Mouse (Mus musculus): ENCODE measurements around the gene Washc2. TPM values are rescaled to one million over a fixed set of nuclear protein-coding genes. Genes with fewer than 3 reads are reported as not detected.

Gene Washc2
- polyA plus RNA-seq, 1 experiment from 2014 or later, result 54.5 TPM

DNA sequence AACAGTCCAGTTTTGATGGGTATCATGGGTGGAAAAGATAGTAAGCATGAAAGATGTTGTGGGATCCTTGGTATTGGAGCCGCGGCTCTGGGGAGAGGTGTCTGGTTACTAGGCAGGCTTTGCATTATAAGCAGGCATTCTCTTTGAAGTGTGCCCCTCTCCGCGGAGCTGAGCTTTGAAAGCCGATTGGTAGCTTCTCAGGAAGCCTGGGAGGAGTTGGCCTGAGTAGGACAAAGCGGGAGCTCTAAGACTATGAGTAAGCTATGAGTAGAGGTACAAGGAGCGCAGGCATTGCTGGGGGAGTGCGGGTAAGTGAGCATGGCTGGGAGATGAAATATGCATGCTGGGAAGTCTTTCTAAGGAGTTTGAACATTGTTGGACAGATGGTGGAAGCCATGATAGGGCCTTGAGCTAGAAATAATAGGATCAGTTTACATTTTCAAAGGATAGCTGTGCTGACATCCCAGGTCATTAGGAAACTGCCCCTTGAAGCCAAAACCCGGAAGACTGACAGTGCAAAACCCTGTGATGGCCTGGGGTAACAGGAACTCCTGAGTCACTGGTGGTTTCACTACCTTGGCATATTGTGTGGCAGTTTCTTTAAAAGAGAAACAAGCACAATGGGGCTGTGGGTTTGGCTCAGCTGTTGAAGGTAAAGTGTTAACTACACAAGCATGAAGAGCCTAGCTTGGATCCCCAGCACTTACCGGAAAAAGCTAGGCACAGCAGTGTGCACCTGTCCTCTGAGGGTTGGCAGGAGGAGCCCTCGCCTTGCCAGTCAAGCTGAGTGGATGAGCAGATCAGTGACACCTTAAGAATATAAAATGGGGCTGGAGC, 58.7 kb downstream of the Washc2 start:
- Histone ChIP-seq H3K4me3 (peak overlapping the region; percentile 40), H3K27ac (replicated peaks) (peak overlapping the region; percentile 80), H3K27me3 (replicated peaks; ENCODE audit: low read depth, poor library complexity, severe bottlenecking) (no peaks in the 10 kb centered on the region), H3K4me1 (peaks cover 29% of the 10 kb centered on the region), H3K36me3 (replicated peaks) (peaks cover 13% of the 10 kb centered on the region), H3K9me3 (no peaks in the 10 kb centered on the region)
- WGBS, result 18% methylated on average over 11 of the region's 11 CpGs
- peak; percentile 77 for DNase-seq (ENCODE audit: low spot score)

DNA sequence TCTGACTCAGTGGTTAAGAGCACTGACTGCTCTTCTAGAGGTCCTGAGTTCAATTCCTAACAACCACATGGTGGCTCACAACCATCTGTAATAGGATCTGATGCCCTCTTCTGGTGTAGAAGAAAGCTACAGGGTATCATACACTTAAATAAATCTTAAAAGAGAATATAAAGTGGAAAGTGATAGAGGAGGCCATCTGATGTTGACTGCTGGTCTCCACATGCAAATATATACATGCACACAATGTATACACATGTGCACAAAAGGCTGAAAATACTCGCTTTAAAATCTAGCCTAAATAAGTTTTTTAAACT, 59.2 kb downstream of the Washc2 start:
- H3K27ac ChIP-seq (replicated peaks), result no peak overlapping the region
- WGBS, result 92% methylated on average over 1 of the region's 1 CpGs
- no peaks in the 10 kb centered on the region for H3K27me3 ChIP-seq (replicated peaks; ENCODE audit: low read depth, poor library complexity, severe bottlenecking)
- H3K36me3 ChIP-seq (replicated peaks), result peaks cover 8% of the 10 kb centered on the region
- H3K4me3 ChIP-seq, result no peak overlapping the region
- peaks cover 29% of the 10 kb centered on the region for H3K4me1 ChIP-seq
- H3K9me3 ChIP-seq, result no peaks in the 10 kb centered on the region
- DNase-seq (ENCODE audit: low spot score), result no peak

DNA sequence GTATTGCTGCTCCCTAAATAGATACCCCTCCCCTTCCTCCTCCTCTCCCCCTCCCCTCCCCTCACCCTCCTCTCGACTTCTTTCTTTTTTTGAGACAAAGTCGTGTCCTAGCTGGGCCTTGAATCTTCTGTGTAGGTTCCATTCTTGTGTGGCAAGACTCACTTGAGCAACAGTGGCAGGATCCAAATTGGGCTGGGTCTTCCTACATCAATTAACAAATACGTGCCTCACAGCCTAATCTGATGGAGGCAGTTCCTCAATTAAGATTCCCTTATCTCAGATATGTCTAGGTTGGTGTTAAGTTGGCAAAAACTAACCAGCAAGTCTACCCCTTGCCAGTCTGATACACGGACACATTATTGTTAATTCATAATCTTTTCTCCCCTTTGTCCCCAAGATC, 67.9 kb downstream of the Washc2 start:
- DNase-seq (ENCODE audit: low spot score), result no peak
- no peak overlapping the region for H3K27ac ChIP-seq (replicated peaks)
- peaks cover 11% of the 10 kb centered on the region; the same call in 1 of the 2 replicates for H3K36me3 ChIP-seq (replicated peaks)
- H3K4me1 ChIP-seq, result no peaks in the 10 kb centered on the region
- H3K4me3 ChIP-seq, result no peak overlapping the region
- WGBS, result 78% methylated on average over 4 of the region's 4 CpGs
- no peaks in the 10 kb centered on the region for H3K9me3 ChIP-seq
- H3K27me3 ChIP-seq (replicated peaks; ENCODE audit: low read depth, poor library complexity, severe bottlenecking), result no peaks in the 10 kb centered on the region

GRCm38 (mm10) chr6:116278679-116279317, 71.0 kb downstream of the Washc2 start:
- Histone ChIP-seq H3K27ac (replicated peaks) (no peak overlapping the region), H3K27me3 (replicated peaks; ENCODE audit: low read depth, poor library complexity, severe bottlenecking) (no peaks in the 10 kb centered on the region), H3K4me1 (no peaks in the 10 kb centered on the region), H3K9me3 (no peaks in the 10 kb centered on the region), H3K36me3 (replicated peaks) (peaks cover 15% of the 10 kb centered on the region; the same call in 1 of the 2 replicates), H3K4me3 (no peak overlapping the region)
- 80% methylated on average over 5 of the region's 5 CpGs for whole genome bisulfite sequencing
- DNase-seq (ENCODE audit: low spot score), result no peak

GRCm38 (mm10) chr6:116281014-116281413, 73.2 kb downstream of the Washc2 start:
- H3K27me3 ChIP-seq (replicated peaks; ENCODE audit: low read depth, poor library complexity, severe bottlenecking), result no peaks in the 10 kb centered on the region
- no peak for DNase-seq (ENCODE audit: low spot score)
- H3K4me3 ChIP-seq, result no peak overlapping the region
- WGBS, result 93% methylated on average over 13 of the region's 13 CpGs
- H3K27ac ChIP-seq (replicated peaks), result no peak overlapping the region
- H3K4me1 ChIP-seq, result no peaks in the 10 kb centered on the region
- no peaks in the 10 kb centered on the region for H3K9me3 ChIP-seq
- peaks cover 4% of the 10 kb centered on the region; the same call in 1 of the 2 replicates for H3K36me3 ChIP-seq (replicated peaks)

- Histone ChIP-seq H3K36me3 (replicated peaks) (peaks cover 4% of the 10 kb centered on the region; the same call in 1 of the 2 replicates), H3K9me3 (no peaks in the 10 kb centered on the region), H3K27me3 (replicated peaks; ENCODE audit: low read depth, poor library complexity, severe bottlenecking) (no peaks in the 10 kb centered on the region), H3K4me1 (no peaks in the 10 kb centered on the region), H3K27ac (replicated peaks) (no peak overlapping the region), H3K4me3 (no peak overlapping the region)
- DNase-seq (ENCODE audit: low spot score), result no peak
- 46% methylated on average over 4 of the region's 4 CpGs for WGBS
These were observed 74.7 kb downstream of the Washc2 start for GRCm38 (mm10) chr6:116282546-116282945.

GRCm38 (mm10) chr6:116283280-116283679, 75.4 kb downstream of the Washc2 start:
- Histone ChIP-seq H3K4me3 (no peak overlapping the region), H3K9me3 (no peaks in the 10 kb centered on the region), H3K27ac (replicated peaks) (no peak overlapping the region), H3K36me3 (replicated peaks) (peaks cover 4% of the 10 kb centered on the region; the same call in 1 of the 2 replicates), H3K27me3 (replicated peaks; ENCODE audit: low read depth, poor library complexity, severe bottlenecking) (no peaks in the 10 kb centered on the region), H3K4me1 (no peaks in the 10 kb centered on the region)
- 83% methylated on average over 3 of the region's 3 CpGs for WGBS
- no peak for DNase-seq (ENCODE audit: low spot score)

DNA sequence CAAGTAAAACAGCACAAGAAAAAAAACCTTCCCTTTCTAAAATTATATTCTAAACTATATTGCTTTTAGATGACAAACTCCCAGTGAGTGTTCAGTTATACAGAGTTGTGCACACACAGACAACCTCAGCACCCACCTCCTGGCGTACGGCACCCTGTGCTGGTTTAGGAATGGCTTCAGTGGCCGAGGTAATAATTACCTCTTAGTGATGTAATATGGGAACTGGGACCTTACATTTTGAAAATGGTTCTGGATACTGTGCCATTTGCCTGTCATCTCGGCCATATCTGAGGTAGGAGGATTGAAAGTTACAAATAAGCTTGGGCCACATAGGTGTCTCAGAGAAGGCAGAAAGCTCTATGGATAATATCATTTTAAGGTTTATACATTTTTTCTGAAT, 78.5 kb downstream of the Washc2 start:
- 90% methylated on average over 4 of the region's 4 CpGs for WGBS
- no peaks in the 10 kb centered on the region for H3K9me3 ChIP-seq

DNA sequence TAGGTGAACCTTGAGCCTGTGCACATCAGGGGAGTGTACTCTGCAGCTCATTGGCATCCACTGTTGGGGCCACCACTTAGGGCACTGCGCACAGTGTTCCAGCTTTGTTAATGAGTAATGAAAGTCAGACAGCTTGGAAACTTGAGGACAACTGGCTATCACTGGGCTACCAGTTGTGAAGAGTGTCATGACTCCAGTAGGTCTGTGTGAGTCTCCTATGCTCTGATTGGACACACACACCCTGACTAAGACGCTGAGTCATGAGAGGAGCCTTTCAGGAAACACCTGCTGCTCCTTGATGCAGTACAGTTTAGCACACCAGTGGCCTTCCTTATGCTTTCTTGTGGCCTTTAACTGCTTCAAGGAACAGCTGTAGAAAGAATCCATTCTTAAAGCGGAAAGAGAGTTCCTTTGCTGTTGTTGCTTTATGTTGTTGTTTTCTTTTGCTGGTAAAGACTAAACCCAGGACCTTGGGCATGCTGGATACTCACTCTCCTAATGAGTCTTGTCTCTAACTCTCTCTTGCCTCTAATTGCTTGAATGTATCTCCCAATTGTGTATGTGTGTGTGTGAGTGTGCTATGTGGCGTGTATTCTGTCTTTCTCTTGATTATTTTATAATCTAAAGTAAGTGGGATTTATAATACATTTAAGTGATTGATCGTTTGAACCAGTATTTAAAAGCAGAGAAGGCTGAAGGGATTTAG, 79.2 kb downstream of the Washc2 start:
- Histone ChIP-seq H3K27ac (replicated peaks) (no peak overlapping the region), H3K4me3 (no peak overlapping the region), H3K27me3 (replicated peaks; ENCODE audit: low read depth, poor library complexity, severe bottlenecking) (no peaks in the 10 kb centered on the region), H3K36me3 (replicated peaks) (no peaks in the 10 kb centered on the region), H3K9me3 (no peaks in the 10 kb centered on the region), H3K4me1 (no peaks in the 10 kb centered on the region)
- no peak for DNase-seq (ENCODE audit: low spot score)
- WGBS, result 84% methylated on average over 5 of the region's 5 CpGs

More for the DNA sequence above, 78.5 kb downstream of the Washc2 start:
- Histone ChIP-seq H3K27me3 (replicated peaks; ENCODE audit: low read depth, poor library complexity, severe bottlenecking) (no peaks in the 10 kb centered on the region), H3K36me3 (replicated peaks) (no peaks in the 10 kb centered on the region), H3K4me3 (no peak overlapping the region), H3K27ac (replicated peaks) (no peak overlapping the region), H3K4me1 (no peaks in the 10 kb centered on the region)
- DNase-seq (ENCODE audit: low spot score), result no peak

DNA sequence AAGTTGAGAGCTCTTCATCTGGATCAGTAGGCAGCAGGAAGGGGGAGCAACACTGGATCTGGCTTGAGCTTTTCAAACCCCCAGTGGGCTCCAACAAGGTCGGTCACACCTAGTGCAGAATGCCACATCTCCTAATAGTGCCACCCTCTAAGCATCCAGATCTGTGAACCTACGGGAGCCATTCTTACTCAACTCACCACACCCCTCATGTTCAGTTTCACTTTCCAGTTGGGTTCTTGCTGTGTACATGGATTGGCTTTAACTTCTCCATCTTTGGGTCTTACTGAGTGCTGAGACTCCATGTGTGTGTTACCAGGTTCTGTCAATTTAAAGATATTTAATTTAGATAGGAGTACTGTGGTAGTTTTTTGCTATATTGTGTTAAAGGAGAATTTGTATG, 103.6 kb downstream of the Washc2 start:
- no peak for DNase-seq (ENCODE audit: low spot score)
- 94% methylated on average over 2 of the region's 2 CpGs for WGBS

More for the DNA sequence above, 103.6 kb downstream of the Washc2 start:
- H3K27ac ChIP-seq (replicated peaks), result no peak overlapping the region
- H3K27me3 ChIP-seq (replicated peaks; ENCODE audit: low read depth, poor library complexity, severe bottlenecking), result no peaks in the 10 kb centered on the region
- no peaks in the 10 kb centered on the region for H3K36me3 ChIP-seq (replicated peaks)
- no peak overlapping the region for H3K4me3 ChIP-seq
- H3K9me3 ChIP-seq, result no peaks in the 10 kb centered on the region
- H3K4me1 ChIP-seq, result no peaks in the 10 kb centered on the region

Data from embryonic facial prominence, embryonic 10.5 days (tissue).